Mouse (Mus musculus) frontal cortex, adult 2 months (tissue): ENCODE data around the gene Kcnj4. TPM values are rescaled to one million over a fixed set of nuclear protein-coding genes. Genes with fewer than 3 reads are reported as not detected.

ENCODE experiments used
- DNase-seq, 2 experiments: peaks; one replicate each; pipeline ENCODE4 v3.0.0; 2022; ENCODE audit warnings: low spot score in 1 of 2; ENCODE audit errors: extremely low spot score in 1 of 2
- polyA plus RNA-seq: library from polyadenylated mRNA; depleted of rRNA; stranded (reverse); fragments of >200 nt; gene quantifications from 2 replicates; pipeline ENCODE4 v1.2.3, GENCODE M21; 2012; rRNA removed

The Kcnj4 gene
- polyA plus RNA-seq, result 169 and 176 TPM in 2 replicates

- no peak for DNase-seq
Measured at GRCm38 (mm10) chr15:79504707-79505452, at the start of gene Kcnj4. Gene Kcnj4 (minus strand): TSS chr15:79505241.

- no peak for DNase-seq
Measured at GRCm38 (mm10) chr15:79552566-79552965, 47.5 kb upstream of the Kcnj4 start.

DNA sequence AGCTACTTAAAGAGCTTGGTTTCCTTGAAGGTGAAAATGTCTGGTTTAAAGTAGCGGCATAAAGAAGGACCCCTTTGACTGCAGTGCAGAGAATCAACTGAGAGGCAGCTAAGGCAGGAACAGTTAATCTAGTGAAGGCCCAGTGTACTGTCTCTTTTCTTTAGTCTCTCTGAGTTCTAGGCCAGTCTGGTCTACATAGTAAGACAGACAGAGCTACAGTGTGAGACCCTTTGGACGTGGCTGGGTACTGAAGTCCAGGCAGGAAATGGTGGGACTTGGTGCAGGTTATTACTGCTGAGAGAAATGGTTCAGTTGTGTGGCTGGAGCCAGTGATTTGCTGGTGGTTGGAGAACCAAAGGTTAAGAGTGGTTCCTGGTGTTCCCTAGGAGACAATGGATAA, 43.2 kb upstream of the Kcnj4 start:
- no peak for DNase-seq

- DNase-seq, result no peak
Measured at GRCm38 (mm10) chr15:79547289-79547820, 42.3 kb upstream of the Kcnj4 start.

GRCm38 (mm10) chr15:79546410-79547288, 41.6 kb upstream of the Kcnj4 start, which contains the start of gene Ddx17:
Gene Ddx17 (minus strand): TSS chr15:79546741.
- peak; percentile 95 to 99 for DNase-seq

DNA sequence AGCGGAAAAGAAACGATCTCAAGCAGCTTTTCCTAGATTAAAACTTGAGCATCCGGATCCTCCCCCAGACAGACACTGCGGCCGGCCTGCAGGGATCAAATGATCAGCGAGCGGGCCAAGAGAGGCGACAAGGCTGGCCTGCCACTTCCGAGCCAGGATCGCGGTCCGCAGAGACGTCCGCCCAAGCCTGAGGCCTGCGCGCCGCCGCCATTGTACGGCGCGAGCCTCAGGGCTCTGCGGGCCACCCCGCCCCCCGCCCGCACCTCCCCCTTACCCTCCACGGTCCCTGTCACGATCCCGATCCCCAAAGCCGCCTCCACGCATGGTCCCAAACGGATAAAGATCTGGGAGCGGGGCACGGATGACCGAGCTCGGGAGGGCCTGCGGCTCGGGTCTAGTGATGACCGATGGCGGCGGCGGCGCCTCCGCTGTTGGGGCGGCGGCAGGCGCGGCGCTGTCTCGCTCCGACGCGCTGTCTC, 40.9 kb upstream of the Kcnj4 start:
- DNase-seq, result peak in 1 of 2 experiments; percentile 30

- DNase-seq, result no peak
Measured at GRCm38 (mm10) chr15:79545496-79545895, 40.5 kb upstream of the Kcnj4 start.

- DNase-seq, result no peak
Measured at GRCm38 (mm10) chr15:79543968-79544367, 38.9 kb upstream of the Kcnj4 start.

DNA sequence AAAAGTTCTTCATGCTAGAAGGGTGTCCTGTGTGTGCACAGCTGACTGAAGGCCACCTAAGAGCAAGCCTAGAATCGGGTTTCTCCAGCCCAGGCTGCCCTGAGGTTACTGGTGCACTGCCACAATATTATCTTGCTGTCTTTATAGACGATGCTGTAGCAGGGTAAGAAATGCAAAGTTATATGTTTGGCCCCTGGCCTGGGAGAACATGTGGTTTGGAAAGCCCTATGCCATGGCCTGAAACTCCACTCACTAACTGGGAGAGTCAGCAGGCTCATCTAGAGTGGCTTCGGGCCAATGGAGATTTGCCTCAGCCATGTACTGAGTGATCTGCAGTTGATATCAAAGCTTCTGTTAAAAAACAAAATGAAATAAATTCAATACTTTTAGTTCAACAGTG, 28.8 kb upstream of the Kcnj4 start:
- DNase-seq, result no peak

DNA sequence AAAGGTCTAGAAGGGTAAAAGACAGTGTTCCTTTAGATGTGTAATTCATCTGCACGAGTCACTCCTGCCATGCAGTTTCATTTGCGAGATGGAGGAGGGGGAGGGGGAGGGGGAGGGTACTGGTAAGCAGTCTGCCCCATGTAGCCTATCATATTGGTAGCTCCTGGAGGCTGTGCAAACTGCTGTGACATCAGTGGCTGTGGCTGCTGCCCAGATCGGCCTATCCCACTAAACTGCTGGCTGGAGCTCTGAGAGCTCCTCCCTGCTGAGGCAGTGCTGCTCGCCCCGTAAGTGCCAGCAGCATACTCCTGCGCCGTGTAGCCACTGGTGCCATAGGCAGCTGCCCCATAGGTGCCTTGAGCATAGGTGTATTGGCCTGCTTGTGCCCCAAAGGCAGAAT, 24.9 kb upstream of the Kcnj4 start:
- no peak for DNase-seq

DNA sequence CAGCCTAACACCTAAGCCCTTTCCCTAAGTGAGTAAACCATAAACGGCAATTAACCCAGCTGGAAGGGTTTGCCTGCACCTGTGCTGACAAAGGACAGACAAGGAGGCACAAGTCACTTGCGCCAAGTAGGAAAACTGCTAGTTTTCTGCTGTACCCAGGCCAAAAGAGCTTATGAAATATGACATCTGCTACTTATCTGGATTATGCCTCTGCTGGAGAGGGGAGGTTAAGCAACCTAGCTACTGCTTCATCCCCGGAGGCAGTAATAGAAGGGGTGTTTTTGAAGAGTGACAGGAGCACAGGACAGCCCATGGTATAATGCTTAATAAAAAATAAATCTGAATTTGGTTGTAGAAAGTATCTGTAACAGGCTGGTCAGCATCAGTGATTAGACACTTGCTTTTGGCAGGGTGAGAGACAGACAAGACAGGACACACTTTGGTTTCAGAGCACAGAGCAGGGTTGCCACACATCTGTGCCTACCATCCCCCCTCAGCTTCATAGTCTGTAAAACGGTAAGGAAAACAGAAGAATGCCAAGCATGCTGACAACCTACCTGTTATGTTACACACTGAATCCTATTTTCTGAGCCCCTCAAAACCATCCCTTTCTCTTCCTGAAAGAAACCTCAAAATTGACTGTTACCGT, 23.1 kb upstream of the Kcnj4 start:
- no peak for DNase-seq

DNA sequence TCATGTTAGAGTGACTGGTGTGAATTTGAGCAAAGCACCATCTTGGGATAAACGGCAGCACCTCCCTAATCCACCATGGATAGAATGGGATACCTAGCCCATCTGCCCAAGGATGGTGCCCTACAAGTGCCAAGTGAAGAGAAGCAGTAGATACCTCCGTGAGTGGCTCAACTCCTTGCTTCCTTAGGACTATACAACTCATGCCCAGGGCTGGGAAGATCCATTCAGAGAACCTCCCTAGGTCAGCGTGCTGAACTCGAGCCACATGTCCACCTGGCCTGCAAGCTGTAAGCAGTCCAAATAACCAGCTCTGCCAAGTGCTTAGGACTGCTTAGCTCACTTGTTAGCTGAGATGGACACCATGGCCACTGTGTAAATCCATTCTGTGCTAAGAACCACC, 22.2 kb upstream of the Kcnj4 start:
- no peak for DNase-seq

DNA sequence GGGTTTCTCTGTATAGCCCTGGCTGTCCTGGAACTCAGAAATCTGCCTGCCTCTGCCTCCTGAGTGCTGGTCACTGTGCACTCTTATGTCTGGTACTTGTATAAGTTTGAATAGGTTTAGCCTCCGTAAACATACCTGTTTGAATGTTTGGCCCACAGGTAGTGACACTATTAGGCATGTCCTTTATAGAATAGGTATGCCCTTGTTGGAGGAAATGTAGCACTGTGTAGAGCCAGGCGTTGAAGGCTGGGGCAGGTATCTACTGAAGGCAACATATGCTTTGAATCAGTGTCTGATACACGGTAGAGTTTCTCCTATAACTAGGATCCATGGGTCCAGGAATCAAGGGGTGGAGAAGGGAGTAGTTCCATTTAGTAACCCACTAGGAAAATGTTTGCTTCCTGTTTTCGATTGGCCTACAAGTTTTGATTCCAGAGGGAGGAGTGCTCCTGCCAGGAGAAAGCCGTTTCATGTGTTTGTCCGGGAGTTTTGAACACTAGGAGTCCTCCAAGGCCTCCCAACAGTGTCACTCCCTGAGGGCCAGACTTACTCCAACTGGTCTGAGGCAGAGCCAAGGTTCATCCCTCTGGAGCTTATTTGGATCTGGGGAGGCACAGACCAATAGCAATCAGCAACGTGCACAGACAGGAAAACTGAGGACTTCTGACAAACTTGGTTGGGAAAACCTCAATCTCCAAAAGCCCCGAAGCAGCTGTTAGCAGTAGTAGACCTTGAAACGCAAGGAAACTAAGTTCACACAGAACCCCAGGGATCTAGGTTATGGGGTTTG, 21.1 kb upstream of the Kcnj4 start:
- no peak for DNase-seq

GRCm38 (mm10) chr15:79525564-79525963, 20.5 kb upstream of the Kcnj4 start:
- DNase-seq, result no peak

DNA sequence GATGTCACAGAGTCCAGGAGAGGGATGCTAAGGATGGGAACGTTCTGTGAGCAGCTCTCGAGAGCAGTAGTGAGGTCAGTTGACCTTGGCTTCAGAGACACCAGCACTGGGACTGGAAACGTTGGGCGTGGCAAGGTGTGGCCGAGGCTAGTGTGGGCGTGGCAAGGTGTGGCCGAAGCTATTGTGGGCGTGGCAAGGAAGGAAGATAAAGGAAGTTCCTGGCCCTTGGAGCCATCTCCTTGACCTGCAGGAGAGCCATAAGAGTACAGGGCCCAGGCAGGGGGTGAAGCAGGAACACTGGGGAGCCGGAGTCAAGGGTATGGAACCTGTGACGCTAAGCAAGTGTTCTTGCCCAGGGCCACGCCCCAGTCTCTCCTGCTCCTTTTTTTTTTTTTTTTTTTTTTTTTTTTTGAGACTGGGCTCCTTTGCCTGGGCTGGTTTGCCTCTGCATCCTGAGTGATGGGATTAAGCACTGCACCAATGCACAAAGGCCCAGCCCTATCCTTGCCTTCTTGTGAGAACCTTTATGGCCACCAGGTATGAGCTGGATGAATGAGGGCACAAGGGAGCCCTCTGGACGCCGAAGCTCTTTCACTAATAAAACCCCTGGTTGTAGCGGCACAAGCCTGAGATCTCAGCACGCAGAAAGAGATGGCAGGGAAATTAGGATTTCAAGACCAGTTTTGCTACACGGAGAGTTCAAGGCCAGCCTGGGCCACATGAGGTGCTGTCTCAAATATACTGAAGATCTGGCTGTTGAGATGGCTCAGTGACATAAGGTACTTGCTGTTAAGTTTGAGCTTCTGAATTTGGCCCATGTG, 14.6 kb upstream of the Kcnj4 start:
- no peak for DNase-seq

DNA sequence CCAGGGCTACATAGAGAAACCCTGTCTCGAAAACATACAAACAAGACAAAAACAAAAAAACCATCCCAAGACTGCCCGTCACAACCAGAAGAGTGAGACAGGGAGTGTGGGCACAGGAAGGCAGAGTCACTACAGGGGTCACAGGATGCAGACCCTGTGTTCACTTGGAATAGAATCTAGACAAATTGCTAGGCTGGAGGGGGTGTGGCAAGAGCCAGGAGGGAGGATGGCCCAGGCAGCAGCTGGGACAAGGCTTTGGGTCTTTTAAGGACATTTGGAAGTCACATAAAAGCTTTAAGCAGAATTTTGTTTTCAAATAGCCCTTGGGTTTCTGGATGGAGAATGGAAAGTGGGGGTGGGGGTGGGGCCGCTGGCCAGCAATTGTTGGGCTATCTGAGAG, 13.5 kb upstream of the Kcnj4 start:
- no peak for DNase-seq

- DNase-seq, result no peak
Measured at GRCm38 (mm10) chr15:79517710-79518109, 12.7 kb upstream of the Kcnj4 start.

DNA sequence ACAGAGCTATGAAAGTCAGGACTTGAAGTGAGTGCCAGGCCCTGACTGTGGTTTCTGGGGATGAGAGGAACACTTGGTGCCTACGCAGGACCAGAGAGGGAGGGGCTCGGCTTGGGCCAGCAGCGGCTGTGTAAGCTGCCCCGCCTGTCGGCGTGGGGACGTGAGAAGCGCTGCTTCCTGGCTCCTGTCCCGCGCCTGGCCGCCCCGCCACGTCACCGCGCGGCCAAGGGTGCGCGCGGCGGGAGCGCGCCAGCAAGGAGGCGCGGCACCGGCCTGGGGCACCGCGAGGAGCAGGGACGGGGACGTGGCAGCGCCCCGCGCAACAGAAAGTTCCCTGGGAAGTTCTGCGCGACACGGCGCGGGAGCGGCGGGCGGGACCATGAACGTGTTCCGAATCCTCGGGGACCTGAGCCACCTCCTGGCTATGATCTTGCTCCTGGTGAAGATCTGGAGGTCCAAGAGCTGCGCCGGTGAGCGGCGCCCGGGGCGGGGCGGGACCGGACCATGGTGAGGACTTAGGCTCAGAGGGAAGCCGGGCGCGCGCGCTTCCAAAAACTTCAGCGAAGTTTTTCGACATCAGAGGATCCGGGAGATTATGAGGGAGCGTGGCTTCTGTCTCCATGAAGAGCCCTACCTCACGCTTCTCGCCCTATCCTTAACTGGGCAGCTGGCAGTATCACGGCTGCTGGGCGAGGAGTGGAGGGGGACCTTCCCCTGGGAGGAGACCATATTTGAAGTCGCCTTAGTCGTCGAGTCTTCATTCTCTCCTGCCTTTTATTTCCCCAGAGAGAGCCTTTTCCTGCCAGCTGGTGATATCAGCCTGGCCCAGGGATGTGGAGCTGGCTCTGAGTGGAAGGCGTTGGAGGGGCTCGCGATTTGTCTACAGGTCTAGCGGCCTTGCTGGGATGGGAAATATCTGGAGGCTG, 11.4 kb upstream of the Kcnj4 start, which contains the start of gene Kdelr3:
Gene Kdelr3, plus strand, starts transcription at position 241 of the 926 bp plus-strand sequence.
- peak in 1 of 2 experiments; percentile 53 for DNase-seq
